Mouse (Mus musculus) adrenal gland, adult 8-10 months (tissue): Measurements from ENCODE around the gene Hacd3. TPM values are rescaled to one million over a fixed set of nuclear protein-coding genes. Genes with fewer than 3 reads are reported as not detected.
"Not testable (repeated sequence)": the region's sequence is repeated elsewhere in the genome, so short reads cannot be mapped to it uniquely, and the experiment has no call there.

Source experiments
- DNase-seq: peaks from one replicate; pipeline ENCODE4 v3.0.0; 2022
- total RNA-seq, 4 experiments: library from RNA; stranded (reverse); gene quantifications; 2 replicates each; pipeline ENCODE4 v1.2.4; 2022

Gene Hacd3
- total RNA-seq, 4 experiments from 2014 or later: 321 to 416 (median 344) TPM

DNA sequence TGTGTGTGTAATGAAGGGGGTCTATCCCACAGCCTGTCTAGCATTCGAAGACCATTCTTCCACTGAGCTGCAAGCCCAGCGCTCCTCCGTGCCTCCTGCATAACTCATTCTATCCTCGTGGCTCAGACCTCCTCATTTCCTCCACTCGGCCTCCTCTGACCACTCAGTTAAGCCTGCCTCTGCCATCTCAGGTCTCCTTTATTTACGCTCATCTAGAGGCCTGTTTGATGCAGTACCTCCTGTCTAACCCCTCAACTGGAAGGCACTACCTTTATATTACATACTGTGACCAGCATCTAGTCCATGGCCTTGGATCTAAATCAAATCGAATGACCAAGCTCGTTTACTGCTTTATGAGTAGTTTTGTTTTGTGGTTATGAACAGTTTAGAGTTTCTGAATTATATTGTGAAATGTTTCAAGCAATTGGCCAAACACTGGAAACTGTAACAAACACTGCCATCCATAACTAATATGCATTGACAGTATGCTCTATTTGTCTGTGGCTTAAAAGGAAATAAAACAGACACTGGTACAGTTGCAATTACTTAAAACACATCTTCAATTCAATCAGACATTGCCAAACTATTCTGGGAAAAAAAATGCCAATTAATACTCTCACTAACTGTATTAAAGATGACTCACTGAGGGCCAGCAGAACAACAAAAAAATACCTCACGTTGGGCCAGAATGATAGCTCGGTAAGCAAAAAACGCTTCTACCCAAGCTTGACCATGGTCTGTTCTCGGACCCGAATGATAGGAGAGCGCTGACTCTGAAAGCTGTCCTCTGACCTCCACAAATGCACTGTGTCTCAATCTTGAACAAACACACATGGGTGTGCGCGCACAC, 4.3 kb downstream of the Hacd3 start:
- DNase-seq: no peak

DNA sequence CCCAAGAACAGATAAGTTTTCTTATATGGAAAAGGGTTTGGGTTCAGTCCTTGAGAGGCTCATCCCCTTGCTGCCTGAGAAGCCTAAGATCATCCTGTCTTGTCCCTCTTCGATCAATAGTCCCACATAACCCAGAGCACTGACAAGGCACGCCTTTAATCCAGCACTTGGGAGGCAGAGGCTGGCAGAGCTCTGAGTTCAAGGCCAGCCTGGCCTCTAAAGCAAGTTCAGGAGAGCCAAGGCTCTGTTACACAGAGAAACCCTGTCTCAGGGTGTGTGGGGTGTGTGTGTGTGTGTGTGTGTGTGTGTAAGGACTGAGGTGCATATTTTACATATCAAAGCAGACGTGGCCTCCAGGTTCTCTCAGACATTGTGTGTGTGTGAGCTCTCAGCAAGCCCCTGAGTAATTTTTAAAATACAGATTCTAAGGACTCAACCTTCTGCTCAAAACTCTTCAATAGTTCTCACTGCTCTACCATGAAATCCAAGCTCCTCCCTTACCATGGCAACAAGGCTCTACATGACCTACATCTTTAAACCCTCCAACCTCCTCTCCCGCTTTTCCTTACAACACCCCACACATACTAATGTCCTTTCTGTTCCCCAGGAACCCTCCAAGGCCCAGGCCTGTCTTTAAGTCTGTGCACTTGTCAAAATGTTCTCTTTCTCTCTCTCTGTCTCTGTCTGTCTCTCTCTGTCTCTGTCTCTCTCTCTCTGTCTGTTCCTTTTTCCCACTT, 5.1 kb downstream of the Hacd3 start:
- peak; percentile 45 for DNase-seq

DNA sequence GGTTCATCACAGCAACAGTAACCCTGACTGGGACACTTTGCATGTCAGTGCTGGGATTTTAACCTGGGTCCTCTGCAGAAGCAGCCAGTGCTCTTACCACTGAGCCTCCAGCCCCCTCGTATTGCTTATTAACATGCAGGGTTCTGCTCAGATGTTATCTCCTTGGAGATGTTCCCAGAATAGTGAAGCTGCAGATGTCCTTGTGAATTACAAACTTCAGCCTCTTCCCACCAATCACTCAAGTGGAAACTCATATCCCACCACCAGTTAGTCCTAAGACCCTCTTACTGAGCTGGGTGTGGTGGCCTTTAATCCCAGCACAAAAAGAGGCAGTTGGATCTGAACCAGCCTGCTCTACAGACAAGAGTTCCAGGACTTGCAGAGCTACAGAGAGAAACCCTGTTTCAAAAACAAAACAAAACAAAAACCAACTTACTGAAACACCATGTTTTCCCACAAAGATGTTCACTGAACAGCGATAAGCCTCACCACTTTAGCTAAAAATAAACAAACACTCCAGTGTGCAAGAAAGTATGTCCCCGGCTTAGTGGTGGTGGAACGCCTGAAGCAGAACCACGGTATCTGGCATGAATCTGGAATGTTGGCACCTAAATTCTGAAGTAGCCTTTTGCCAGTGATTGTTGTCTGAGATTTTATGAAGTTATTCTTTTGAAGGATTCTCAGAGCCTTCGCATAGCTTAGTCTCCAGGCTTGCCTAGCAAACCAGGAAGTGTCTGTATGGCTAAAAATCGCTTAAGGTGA, 5.9 kb downstream of the Hacd3 start:
- DNase-seq: no peak

DNA sequence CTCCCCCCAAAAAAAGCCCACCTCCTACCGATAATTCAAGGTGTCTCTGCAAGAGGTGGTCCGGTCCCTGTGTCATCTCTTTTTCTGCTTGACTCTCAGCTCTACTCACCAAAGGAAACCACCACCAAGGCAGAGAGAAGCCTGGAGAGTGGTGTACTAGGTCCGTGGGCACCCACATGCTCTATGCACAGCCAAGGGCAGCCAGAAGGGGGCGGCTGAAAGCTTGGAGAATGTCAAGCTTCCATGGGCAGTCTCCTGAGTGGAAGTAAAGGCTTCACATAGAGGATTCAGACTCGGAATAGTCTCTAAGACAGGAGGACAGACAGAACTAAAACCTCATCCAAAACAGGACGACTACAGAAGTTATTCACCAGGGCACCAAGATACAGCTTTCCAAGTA, 10.2 kb downstream of the Hacd3 start:
- DNase-seq: peak; percentile 60

DNA sequence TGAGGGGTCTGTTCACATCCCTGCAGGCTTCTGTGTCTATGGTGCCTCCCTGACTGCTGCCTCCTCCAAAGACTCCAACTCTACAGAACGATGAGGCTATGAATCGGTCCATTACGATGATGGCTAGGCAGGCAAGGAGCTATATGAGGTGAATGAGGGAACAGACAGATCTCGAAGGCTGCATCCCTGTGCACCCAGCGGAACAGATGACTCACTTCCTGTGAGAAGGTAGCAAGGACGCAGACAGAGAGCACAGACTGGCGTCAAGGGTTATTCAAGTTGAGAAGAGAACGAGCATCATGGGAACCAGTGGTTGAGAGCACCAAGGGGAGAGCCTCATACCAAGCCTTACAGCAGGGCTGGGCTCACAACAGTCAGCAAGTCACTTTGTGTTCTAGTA, 10.9 kb downstream of the Hacd3 start:
- peak; percentile 79 for DNase-seq

DNA sequence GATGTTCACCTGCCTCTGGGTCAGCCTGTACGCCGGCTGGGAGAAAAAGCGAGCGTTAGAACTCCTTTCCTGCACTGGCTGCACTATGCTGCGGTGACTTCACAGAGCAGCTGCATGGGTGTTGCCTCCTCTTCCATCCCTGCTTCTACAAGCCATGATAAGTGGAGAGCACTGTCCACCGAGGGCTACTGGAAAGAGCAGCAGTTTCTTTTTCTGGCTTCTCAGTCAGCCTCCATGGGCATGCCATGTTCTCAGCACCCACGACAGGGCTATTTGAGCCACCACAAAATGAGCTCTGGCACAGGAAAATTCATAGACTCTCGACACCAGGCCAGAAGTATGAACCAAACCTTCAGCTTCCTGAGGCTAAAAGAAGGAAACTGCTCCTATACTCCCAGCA, 15.8 kb downstream of the Hacd3 start:
- no peak for DNase-seq

DNA sequence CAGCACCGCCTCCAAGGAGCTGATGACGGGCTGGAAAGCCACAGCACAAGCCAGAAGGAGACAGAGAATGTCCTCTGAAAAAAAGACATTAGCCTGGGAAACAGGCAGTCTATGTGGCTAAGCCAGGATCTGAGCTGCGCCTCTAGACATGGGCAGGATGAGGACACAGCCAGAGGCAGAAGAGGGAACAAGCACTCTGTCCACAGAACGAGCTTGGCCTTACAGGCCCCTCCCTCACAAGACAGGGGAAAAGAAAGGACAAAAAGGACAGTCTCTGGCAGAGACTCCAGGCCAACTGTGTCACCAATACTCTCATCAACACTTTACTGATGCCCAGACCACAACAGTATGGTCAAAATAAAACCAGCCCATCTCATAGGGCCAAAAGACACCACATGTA, 20.0 kb downstream of the Hacd3 start:
- no peak for DNase-seq

DNA sequence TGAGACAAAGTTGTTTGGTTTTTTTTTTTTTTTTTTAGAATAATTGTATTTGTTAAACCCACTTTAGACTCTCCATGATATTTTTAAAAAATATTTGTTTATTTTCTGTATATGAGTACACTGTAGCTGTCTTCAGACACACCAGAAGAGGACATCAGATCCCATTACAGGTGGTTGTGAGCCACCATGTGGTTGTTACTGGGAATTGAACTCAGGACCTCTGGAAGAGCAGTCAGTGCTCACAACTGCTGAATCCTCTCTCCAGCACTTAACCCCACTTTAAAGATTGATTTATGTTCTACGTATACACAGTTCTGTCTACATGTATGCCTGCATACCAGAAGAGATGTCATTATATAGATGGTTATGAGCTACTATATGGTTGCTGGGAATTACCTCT, 26.0 kb downstream of the Hacd3 start:
- not testable (repeated sequence) for DNase-seq

DNA sequence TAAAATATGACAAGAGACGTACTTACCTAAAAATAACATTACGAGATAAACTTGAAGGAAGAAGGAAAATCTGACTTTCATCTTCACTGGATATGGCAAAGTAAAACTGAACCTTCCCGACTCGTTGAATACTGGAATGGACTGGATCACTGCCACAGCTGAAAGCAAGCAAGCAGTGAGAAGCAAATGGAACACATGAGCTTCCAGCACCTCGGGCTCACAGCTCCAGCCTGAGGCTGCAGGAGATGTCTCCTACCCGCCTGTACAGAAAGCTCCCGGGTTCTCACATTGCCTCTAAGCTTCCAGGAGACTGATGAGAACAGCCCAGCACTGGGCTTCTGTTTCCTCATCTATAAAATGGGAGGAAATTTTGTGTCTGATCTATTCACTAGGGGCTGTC, 31.2 kb downstream of the Hacd3 start:
- DNase-seq: no peak

DNA sequence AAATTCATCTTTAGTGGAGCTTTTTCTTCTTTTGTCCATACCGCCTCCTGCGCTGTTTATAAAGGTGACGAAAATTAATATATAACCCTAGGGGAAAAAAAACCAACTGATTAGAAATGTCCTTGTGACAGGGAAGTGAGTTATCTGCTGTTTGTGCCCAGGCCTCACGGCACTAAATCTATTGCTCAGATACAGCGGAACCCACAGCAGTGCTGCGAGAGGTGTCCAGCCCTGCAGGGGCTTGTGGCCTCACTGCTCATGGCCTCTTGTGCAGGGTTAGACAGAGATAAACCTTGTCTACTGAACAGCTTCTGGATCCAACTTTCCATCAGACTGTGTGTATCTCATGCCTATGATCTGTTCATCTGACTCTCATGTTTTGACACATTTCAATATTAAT, 33.0 kb downstream of the Hacd3 start:
- no peak for DNase-seq

DNA sequence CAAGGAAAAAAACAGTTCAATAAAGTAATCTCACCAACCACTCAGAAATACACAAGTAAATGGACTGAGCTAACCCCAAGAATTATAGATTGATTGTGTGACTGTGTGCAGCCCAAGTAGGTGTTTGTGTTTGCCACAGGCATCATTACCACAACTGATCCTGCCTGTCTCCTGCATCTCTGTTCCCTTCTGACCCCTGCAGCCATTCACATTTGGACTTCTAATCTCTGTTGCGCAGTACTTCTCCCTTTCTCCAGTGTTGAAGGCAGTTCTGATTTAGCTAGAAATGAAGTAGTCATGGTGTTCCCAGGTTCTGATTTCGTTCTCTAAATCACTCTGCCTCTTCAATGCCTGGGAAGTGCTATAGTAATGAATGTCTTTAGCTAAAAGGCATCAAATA, 33.8 kb downstream of the Hacd3 start:
- DNase-seq: no peak

DNA sequence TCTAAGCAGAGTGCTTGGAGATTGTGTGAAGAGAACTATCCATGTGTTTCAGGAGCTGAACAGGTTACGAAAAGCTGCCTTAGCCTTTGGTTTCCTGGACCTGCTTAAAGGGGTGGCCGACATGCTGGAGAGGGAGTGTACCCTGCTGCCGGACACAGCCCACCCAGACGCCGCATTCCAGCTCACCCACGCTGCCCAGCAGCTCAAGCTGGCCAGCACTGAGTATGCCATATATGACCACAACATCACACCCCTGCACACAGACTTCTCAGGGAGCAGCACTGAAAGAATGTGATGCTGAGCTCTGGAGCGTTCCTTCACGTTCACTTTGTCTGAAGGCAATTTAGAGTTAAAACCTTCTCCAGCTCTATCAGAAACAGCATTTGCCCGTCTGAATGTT, 35.7 kb downstream of the Hacd3 start:
- DNase-seq: no peak

DNA sequence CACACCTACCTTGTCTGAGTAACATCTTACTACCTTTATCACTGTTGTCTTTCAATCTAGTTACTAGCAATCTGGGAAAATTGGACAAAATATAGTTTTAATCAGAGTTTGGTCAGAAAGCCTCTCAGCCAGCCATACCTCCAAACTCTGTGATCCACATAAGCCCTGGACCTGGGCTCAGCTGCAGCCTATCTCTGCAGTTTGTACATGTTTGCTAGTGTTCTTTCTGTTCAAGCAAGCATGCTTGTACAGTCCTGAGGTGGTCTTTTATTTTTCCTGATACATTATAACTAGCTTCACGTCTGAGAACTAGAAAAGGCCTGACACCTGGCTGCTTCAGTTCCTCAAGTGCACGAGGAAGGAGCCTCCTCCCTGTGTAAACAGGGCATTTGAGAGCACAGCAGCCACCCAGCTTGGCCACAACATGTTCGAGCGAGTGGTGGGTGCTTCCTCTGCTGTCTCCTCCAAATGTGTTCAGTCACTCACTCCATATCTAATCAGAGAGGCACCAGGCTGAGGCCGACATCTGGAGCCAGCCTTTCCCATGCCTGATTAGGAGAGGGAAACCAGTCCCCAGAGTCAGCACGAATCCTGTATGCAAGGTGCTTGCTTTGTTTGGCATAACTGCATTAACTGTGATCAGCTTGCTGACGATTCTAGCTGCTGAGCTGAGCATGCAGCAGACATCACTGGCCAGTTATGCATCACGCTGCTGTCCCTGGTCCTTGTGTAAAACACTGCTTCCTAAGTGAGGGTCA, 36.3 kb downstream of the Hacd3 start:
- DNase-seq: no peak

DNA sequence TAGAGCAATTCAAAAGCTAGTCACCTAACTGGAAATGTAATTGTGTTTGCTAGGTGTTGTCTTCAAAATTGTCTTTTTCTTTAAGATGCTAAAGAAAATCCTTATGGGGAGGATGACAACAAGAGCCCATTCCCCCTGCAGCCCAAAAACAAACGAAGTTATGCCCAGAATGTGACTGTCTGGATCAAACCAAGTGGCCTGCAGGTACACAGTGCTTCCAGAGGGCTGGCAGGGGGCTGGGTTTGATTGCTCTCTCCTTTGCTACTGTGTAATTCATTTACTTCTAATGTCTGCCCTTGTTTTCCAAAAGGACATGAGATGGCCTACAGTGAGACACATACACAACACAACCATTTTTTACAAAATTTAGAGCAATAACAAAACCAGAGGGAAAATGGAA, 39.6 kb downstream of the Hacd3 start:
- no peak for DNase-seq

DNA sequence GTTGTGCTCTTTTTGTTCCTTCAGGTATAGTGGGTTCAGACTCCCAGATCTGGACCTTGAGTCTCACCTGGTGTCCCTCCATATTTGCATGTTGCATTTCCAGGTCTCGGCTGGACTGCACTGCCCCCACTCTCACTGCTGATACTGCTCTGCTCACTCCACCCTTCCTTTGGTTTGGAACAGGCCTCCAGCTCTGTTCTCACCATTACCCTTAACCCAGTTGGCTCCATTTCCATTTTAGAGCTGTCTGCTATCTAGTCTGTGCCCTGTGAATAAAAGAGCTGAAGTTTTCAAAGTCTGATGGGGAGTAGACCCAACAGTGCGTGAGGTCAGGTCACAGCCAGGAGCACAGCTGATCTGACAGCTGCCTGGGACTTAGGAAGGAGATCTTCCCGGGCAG, 40.9 kb downstream of the Hacd3 start:
- no peak for DNase-seq

DNA sequence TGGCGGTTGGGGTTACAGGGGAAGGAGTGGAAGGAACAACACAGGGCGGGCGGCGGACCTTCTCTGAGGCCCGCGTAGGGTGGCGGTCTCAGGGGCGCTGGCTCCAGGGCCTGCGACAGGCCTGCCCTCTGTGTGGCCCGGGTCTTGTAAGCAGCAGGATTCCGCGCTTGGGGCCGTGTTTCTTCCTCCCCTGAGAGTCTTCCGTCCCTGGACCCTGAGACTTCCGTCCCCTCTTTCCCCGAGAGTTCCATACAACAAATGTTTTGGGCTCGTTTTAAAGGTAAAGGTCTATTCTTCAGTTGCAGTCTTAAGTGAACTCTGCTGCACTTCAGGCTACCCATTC, 60.5 kb downstream of the Hacd3 start:
- no peak for DNase-seq

DNA sequence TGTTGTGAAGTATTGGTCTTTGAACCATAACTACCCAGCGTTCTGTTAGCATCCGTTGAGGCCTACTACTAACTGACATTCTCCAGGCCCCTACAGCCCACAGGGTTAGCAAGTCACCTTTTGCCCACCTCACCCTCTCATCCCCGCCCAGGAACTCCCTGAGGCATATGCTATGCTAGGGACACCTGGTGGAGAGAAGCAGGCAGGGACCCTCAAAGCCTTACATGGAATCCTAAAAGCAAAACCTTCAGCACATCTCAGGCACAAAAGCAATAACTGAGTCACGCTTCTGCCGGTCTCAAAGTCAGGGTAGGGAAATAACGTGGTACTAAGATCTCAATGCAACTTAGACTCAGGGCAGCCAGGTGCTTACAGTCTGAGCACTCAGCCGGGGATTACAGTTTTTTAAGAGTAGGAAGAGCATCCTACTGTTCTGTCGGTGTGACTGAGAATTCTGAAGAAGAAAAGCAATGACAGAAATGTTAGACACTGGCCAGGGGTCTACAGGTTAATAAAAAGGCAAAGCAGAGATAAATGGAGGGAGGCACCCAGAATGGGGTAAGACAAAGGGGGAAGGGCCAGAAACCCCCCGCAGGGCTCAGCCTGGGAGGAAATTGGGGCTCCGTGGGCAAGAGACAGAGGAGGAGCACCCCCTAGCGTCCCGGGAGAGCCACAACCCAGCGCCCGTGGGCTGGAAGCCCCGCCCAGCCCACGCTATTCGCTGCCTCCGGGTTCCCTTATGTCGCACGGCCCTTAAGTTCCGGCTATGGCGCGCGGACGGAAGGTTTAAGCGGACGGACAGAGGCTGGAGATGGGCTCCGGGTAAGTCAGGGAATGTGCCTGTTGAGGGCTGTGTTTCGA, 61.1 kb downstream of the Hacd3 start, which contains the start of gene Ints14:
TSS of gene Ints14 (plus strand) at position 789 of the 861 bp plus-strand sequence.
- DNase-seq: peak; percentile 90

DNA sequence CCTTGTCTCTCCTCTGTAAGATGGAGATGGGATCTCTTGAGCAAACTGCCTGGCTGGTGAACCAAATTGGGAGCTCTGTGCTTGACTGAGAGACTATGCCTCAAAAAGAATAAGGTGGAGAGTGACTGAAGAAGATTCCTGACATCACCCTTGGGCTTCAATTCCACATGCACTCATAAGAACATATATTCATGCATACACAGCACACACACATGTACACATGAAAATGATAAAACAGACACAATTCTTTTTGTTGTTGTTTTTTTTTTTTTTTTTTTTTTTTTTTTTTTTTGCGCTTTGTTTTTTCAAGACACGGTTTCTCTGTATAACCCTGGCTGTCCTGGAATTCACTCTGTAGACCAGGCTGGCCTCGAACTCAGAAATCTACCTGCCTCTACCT, 64.2 kb downstream of the Hacd3 start:
- DNase-seq: no peak

DNA sequence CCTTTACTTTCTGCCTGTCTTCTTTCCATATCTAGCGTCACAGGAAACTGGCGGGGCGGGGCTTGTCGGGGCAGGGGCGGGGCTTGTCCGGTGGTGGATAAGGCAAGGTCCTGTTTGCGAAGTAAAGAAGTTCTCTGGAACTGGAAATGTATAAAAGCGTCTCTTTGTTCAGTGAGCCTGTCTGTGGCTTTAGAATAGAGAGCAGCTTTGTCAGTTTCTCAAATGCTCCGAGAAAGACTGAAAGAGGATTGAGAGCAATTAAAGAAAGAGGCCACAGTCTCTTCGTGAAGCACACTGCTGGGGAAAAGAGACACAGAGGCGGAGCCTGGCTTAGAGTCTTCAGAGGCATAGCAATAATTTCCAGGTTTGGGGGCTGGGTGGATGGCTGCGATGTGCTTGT, 65.2 kb downstream of the Hacd3 start:
- no peak for DNase-seq

DNA sequence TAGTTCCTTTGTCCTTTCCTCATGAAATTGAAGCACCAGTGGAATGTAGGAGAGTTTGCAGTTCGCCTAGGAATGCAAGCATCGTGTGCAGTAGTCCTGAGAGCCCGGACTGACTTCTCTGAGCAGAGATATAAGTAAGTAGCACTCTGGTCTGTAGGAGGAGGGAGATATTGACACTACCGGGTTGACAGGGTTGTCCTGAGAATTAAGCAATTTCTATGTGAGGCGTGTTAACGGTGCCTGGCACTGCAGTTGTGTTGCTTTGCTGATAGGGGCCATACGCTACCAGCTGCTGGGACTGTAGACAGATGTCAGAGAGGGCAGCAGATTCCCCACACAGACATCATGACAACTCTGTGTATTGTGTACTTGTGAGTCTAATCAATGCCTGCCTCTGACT, 68.3 kb downstream of the Hacd3 start:
- DNase-seq: no peak

DNA sequence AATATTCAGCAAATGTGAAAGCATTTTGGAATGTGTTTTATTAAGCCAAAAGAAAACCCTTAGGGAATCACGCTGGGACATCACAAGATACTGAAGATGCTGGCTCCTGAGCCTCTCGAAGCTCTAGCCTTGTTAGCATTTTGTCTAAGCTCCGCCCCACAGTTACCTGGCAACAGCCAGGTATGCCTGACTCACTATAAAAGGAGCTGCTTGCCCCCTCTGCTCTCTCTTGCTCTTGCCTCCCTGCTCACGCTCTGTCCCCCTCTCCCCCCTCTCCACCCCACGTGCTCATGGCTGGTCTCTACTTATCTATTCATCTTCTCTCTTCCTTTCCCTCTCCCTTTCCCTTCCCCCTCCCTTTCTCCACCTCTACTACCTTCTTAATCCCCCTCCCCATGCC, 69.4 kb downstream of the Hacd3 start:
- DNase-seq: no peak
